Mouse (Mus musculus) CH12.LX (cell line): ENCODE results near the gene Fam229a. TPM values are rescaled to one million over a fixed set of nuclear protein-coding genes. Genes with fewer than 3 reads are reported as not detected.

Experiments used
- DNase-seq: peaks from one replicate; pipeline ENCODE4 v3.0.0-alpha.2; 2013; ENCODE audit errors: extremely low read depth
- H3K27ac ChIP-seq: 2 replicates; pipeline ENCODE4 v1.5.1; 2012; ENCODE audit warnings: low read depth, mild to moderate bottlenecking, control low read depth, moderate library complexity; ENCODE audit not compliant: insufficient read depth
- H3K27me3 ChIP-seq: replicated peaks from 2 replicates; pipeline ENCODE3; 2012; ENCODE audit warnings: inconsistent platforms
- H3K36me3 ChIP-seq, 2 experiments: replicated peaks in 1 of 2; 2 replicates each; pipeline versions ENCODE3 to v1.6.1; 2012; ENCODE audit warnings: inconsistent platforms in 1 of 2, low read length in 1 of 2, mild to moderate bottlenecking in 1 of 2, mixed read lengths in 1 of 2, moderate library complexity in 1 of 2; ENCODE audit not compliant: control insufficient read depth in 1 of 2, insufficient read depth in 1 of 2
- H3K4me1 ChIP-seq, 2 experiments: 2 replicates each; pipeline ENCODE4 v1.6.1; 2012; ENCODE audit warnings: inconsistent platforms in 1 of 2, moderate library complexity in 1 of 2; ENCODE audit not compliant: insufficient read depth in 2 of 2, control insufficient read depth in 1 of 2
- H3K4me2 ChIP-seq: 2 replicates; pipeline ENCODE4 v1.6.1; 2012; ENCODE audit warnings: low read depth, mild to moderate bottlenecking, control low read depth; ENCODE audit not compliant: poor library complexity, insufficient read depth, severe bottlenecking
- H3K4me3 ChIP-seq, 3 experiments: fragments of 150-350 bp in 1 of 3; sonication (generic) in 1 of 3; replicated peaks in 1 of 3; 2 replicates each; pipeline versions ENCODE3 to v1.5.1; 2011 to 2012; ENCODE audit warnings: low read depth in 2 of 3, low read length in 2 of 3, mild to moderate bottlenecking in 2 of 3, moderate library complexity in 2 of 3, control low read depth in 1 of 3, improper control_type of control experiment in 1 of 3, inconsistent platforms in 1 of 3, mixed read lengths in 1 of 3; ENCODE audit not compliant: poor library complexity in 1 of 3
- H3K79me2 ChIP-seq: replicated peaks from 2 replicates; pipeline ENCODE4 v1.6.1; 2012; ENCODE audit warnings: mild to moderate bottlenecking, moderate library complexity; ENCODE audit not compliant: control insufficient read depth, poor library complexity, insufficient read depth, severe bottlenecking; ENCODE audit errors: extremely low read depth
- H3K9ac ChIP-seq: 2 replicates; pipeline ENCODE4 v1.6.1; 2012; ENCODE audit warnings: low read depth, mild to moderate bottlenecking, control low read depth, moderate library complexity; ENCODE audit not compliant: insufficient read depth
- H3K9me3 ChIP-seq: replicated peaks from 2 replicates; pipeline ENCODE3; 2012; ENCODE audit warnings: low read length, inconsistent platforms, mixed read lengths
- BHLHE40 ChIP-seq: IDR thresholded peaks from 2 replicates; pipeline ENCODE4 v1.6.1; 2011; ENCODE audit warnings: mild to moderate bottlenecking, low read depth, low read length, improper control_type of control experiment
- CTCF ChIP-seq, 2 experiments: IDR thresholded peaks in 1 of 2; conservative IDR thresholded peaks in 1 of 2; 2 replicates each; pipeline ENCODE4 v1.5.1; 2011 to 2012; ENCODE audit warnings: low read depth in 2 of 2, low read length in 2 of 2, improper control_type of control experiment in 1 of 2, inconsistent platforms in 1 of 2, mild to moderate bottlenecking in 1 of 2, moderate library complexity in 1 of 2
- ELF1 ChIP-seq: IDR thresholded peaks from 2 replicates; pipeline ENCODE4 v1.6.1; 2014; ENCODE audit warnings: low read depth, mild to moderate bottlenecking, inconsistent platforms, low read length, improper control_type of control experiment
- EP300 ChIP-seq: IDR thresholded peaks from 2 replicates; pipeline ENCODE4 v1.6.1; 2011; ENCODE audit warnings: low read length, improper control_type of control experiment
- GABPA ChIP-seq: IDR thresholded peaks from 2 replicates; pipeline ENCODE4 v1.6.1; 2012; ENCODE audit warnings: low read depth, low read length, improper control_type of control experiment, inconsistent platforms; ENCODE audit not compliant: insufficient replicate concordance
- JUN ChIP-seq: IDR thresholded peaks from 2 replicates; pipeline ENCODE4 v1.6.1; 2011; ENCODE audit warnings: low read depth, mild to moderate bottlenecking, low read length, improper control_type of control experiment, moderate library complexity; ENCODE audit not compliant: insufficient read depth
- JUND ChIP-seq: conservative IDR thresholded peaks from 2 replicates; pipeline ENCODE4 v1.6.1; 2011; ENCODE audit warnings: low read depth, low read length, improper control_type of control experiment
- MAFK ChIP-seq: IDR thresholded peaks from 2 replicates; pipeline ENCODE4 v1.6.1; 2011; ENCODE audit warnings: low read length, improper control_type of control experiment; ENCODE audit not compliant: insufficient replicate concordance
- MEF2A ChIP-seq: IDR thresholded peaks from 2 replicates; pipeline ENCODE4 v1.6.1; 2014; ENCODE audit warnings: low read depth, mild to moderate bottlenecking, inconsistent platforms, low read length, improper control_type of control experiment, borderline replicate concordance
- NELFE ChIP-seq: IDR thresholded peaks from 2 replicates; pipeline ENCODE4 v1.6.1; 2011; ENCODE audit warnings: low read depth, low read length, improper control_type of control experiment
- NRF1 ChIP-seq: IDR thresholded peaks from 2 replicates; pipeline ENCODE4 v1.6.1; 2014; ENCODE audit warnings: low read depth, mild to moderate bottlenecking, inconsistent platforms, low read length, improper control_type of control experiment, moderate library complexity
- RAD21 ChIP-seq: IDR thresholded peaks from 2 replicates; pipeline ENCODE4 v1.6.1; 2011; ENCODE audit warnings: low read depth, mild to moderate bottlenecking, low read length, improper control_type of control experiment, moderate library complexity
- TBP ChIP-seq: conservative IDR thresholded peaks from 2 replicates; pipeline ENCODE4 v1.6.1; 2011; ENCODE audit warnings: low read depth, low read length, improper control_type of control experiment
- UBTF ChIP-seq: IDR thresholded peaks from 2 replicates; pipeline ENCODE4 v1.6.1; 2012; ENCODE audit warnings: low read depth, mild to moderate bottlenecking, inconsistent platforms, low read length, improper control_type of control experiment, moderate library complexity
- USF1 ChIP-seq: IDR thresholded peaks from 2 replicates; pipeline ENCODE4 v1.6.1; 2014; ENCODE audit warnings: low read depth, mild to moderate bottlenecking, inconsistent platforms, low read length, improper control_type of control experiment
- USF2 ChIP-seq: conservative IDR thresholded peaks from 2 replicates; pipeline ENCODE4 v1.6.1; 2011; ENCODE audit warnings: low read depth, low read length, improper control_type of control experiment
- ZC3H11A ChIP-seq: IDR thresholded peaks from 2 replicates; pipeline ENCODE4 v1.6.1; 2012; ENCODE audit warnings: low read depth, mild to moderate bottlenecking, inconsistent platforms, low read length, improper control_type of control experiment
- ZKSCAN1 ChIP-seq: IDR thresholded peaks from 2 replicates; pipeline ENCODE4 v1.6.1; 2012; ENCODE audit warnings: low read depth, inconsistent platforms, low read length, improper control_type of control experiment, borderline replicate concordance
- ZNF384 ChIP-seq: IDR thresholded peaks from 2 replicates; pipeline ENCODE4 v1.6.1; 2012; ENCODE audit warnings: low read depth, low read length, improper control_type of control experiment, inconsistent platforms
- dilution Hi-C: fragments of 300-500 bp; cut with MboI; formaldehyde crosslinking; loops from 2 replicates; pipeline ENCODE4 v1.14.3; 2020; ENCODE audit warnings: low sequenced_read_pairs; ENCODE audit not compliant: extremely low pct_unique_long_range_greater_than_20kb, extremely low pct_ligation_motif_present
- in situ Hi-C: fragments of 300-500 bp; cut with MboI; formaldehyde crosslinking; loops from 3 replicates; pipeline ENCODE4 v1.14.3; 2019; ENCODE audit warnings: low sequenced_read_pairs, low pct_ligation_motif_present, low pct_unique_long_range_greater_than_20kb, mixed read lengths
- polyA plus RNA-seq: library from polyadenylated mRNA; unstranded; fragments of >175 nt; gene quantifications from 2 replicates; pipeline ENCODE4 v1.2.1, GENCODE M21; 2012; ENCODE audit warnings: low read depth; ENCODE audit not compliant: insufficient read length
- total RNA-seq, 2 experiments: library from RNA; depleted of rRNA; stranded (reverse); fragments of 300-350 nt in 1 of 2; fragments of >200 nt in 1 of 2; gene quantifications; 2 replicates each; pipeline ENCODE4 v1.2.3; 2012 to 2014

Fam229a gene
- total and polyA plus RNA-seq, 3 experiments, result not detected

DNA sequence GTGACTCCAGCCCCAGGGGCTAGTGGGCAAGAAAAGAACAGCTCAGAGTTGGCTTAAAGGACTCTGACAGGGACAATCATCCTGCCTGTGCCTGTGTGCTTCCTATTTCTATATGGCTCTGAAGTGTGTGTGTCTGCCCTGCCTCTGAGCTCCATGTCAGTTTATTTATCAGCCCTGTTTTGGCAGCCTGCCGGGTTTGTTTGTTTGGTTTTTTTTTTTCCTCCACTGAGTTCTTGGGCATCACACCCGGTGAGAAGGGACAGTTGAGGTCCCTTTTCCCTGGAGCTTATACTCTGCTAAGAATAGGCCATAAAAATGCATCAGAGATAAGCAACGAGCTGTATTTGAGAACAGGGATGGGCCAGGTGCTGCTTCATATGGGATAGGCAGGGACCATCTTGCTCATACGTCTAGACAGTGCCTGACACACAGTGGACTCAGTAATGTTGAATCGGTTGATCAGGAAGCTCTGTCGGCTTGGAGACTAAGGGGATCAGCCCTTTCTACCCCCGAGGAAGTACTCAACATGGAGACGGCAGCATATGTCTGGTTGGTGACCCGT is 11.4 kb downstream of the Fam229a start:
- Histone ChIP-seq H3K79me2 (no peaks in the 10 kb centered on the region), H3K36me3 (no peaks in the 10 kb centered on the region), H3K27me3 (no peaks in the 10 kb centered on the region), H3K4me3 (no peak overlapping the region), H3K4me1 (peaks cover 9 to 61% of the 10 kb centered on the region in 2 experiments; a peak in 3 of 4 replicates), H3K4me2 (no peak overlapping the region), H3K9me3 (no peaks in the 10 kb centered on the region), H3K9ac (no peak overlapping the region), H3K27ac (no peak overlapping the region)
- dilution Hi-C loops, result no loop called here
- in situ Hi-C loops, result no loop called here
- no peak for DNase-seq
- TF ChIP-seq ZC3H11A (no peak), ZNF384 (no peak), MAFK (no peak), JUN (no peak)

DNA sequence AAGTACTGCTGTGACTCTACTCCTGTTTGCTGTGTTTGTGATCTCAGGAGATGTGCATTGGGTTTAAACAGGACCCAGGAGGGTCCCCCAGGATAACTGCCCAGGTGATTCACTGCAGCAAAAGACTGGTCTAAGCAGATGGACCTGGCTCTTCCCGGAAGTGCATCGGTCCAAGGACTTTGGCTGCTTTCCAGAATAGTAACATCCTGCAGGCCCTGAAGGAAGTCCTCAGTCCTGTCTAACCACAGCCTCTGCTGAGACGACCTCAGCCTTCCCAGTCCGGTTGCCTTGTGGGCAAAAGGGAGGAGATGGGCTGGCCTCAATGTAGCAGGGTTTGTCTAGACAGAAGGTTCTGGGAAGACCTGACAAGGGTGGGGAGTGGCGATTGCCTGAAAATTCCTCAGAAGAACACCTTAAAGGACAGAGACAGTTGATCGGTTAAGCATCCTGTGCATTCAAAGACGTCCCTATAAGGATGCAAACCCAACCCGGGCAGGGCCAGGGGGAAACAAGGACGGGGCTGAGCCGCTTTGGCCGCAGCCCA is 12.0 kb downstream of the Fam229a start:
- peaks cover 11 to 64% of the 10 kb centered on the region in 2 experiments for H3K4me1 ChIP-seq
- no peak overlapping the region for H3K27ac ChIP-seq

DNA sequence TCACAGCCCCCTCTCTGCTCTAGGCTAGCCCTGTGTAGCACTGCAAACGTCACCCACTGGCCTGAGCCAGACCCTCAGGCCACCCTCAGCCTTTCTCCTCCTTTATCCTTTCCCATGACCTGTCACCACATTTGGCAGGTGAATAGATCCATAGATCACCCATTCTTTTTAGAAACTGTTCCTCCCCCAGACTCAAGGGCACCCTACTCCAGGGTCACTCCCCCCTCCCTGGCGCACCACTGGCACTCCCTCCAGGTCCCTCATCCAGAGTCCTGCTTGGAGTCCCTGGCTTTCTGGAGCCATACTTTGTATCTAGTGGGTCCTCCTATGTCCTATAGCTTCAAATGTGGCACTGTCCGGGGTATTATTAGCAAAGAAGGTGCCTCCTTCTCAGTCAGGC is 14.5 kb downstream of the Fam229a start:
- H3K9ac ChIP-seq, result no peak overlapping the region
- TF ChIP-seq UBTF, result no peak
- no peak for TF ChIP-seq NRF1
- no peak for TF ChIP-seq USF2
- TF ChIP-seq CTCF (conservative IDR thresholded peaks at IDR 0.05 in 1 of 2, IDR thresholded peaks at IDR 0.05 in 1 of 2; ENCODE audit: low read depth in 2 of 2, low read length in 2 of 2), result no peak
- no peak for TF ChIP-seq GABPA
- H3K4me2 ChIP-seq, result no peak overlapping the region
- DNase-seq, result no peak
- H3K4me3 ChIP-seq, result no peak overlapping the region
- H3K27ac ChIP-seq, result no peak overlapping the region
- no peaks in the 10 kb centered on the region for H3K27me3 ChIP-seq
- no peaks in the 10 kb centered on the region for H3K9me3 ChIP-seq
- H3K4me1 ChIP-seq, result peaks cover 11 to 66% of the 10 kb centered on the region in 2 experiments
- H3K36me3 ChIP-seq, result no peaks in the 10 kb centered on the region
- no peaks in the 10 kb centered on the region for H3K79me2 ChIP-seq
- dilution Hi-C loops, result no loop called here
- in situ Hi-C loops, result no loop called here

More for the DNA sequence above, 12.0 kb downstream of the Fam229a start:
- H3K36me3 ChIP-seq, result no peaks in the 10 kb centered on the region
- no peaks in the 10 kb centered on the region for H3K27me3 ChIP-seq
- no peak overlapping the region for H3K9ac ChIP-seq
- TF ChIP-seq MEF2A (no peak), EP300 (no peak), ELF1 (no peak), ZKSCAN1 (no peak), TBP (no peak), JUND (no peak), UBTF (no peak), RAD21 (no peak), CTCF (conservative IDR thresholded peaks at IDR 0.05 in 1 of 2, IDR thresholded peaks at IDR 0.05 in 1 of 2; ENCODE audit: low read depth in 2 of 2, low read length in 2 of 2) (no peak), USF2 (no peak), BHLHE40 (no peak), NELFE (no peak), ZNF384 (no peak), ZC3H11A (no peak), USF1 (no peak)
- TF ChIP-seq, all 38 proteins: peak for 0
- no peaks in the 10 kb centered on the region for H3K9me3 ChIP-seq
- DNase-seq, result no peak
- in situ Hi-C loops (no loop called here), dilution Hi-C loops (no loop called here)
- no peak overlapping the region for H3K4me3 ChIP-seq
- H3K79me2 ChIP-seq, result no peaks in the 10 kb centered on the region
- no peak overlapping the region for H3K4me2 ChIP-seq
